8 mouse cellular contexts compared by ENCODE assay signal in genomic region chr17:33930280-33931158, GRCm38 (mm10). TPM values are rescaled to one million over a fixed set of nuclear protein-coding genes. Genes with fewer than 3 reads are reported as not detected.
DNase-seq lines count a peak whose midpoint lies in the region; ATAC-seq and TF ChIP-seq lines count a peak whose summit lies in the region.

No protein-coding gene starts in this region.

- no peaks in the 10 kb centered on the region for H3K36me3 ChIP-seq in testis, adult 2 months (ENCODE audit: control insufficient read depth, insufficient read depth, low read length)
- no peaks in the 10 kb centered on the region for H3K36me3 ChIP-seq in kidney, adult 2 months (ENCODE audit: control insufficient read depth, insufficient read depth, low read length)
- peaks cover 60% of the 10 kb centered on the region for H3K36me3 ChIP-seq in liver, embryonic 12.5 days
- H3K36me3 ChIP-seq in myocyte (ENCODE audit: control insufficient read depth, insufficient read depth), result no peaks in the 10 kb centered on the region

- peak overlapping the region; percentile 82 for H3K4me3 ChIP-seq in testis, adult 2 months (ENCODE audit: control insufficient read depth, low read depth, low read length)
- peak overlapping the region; percentile 83 for H3K4me3 ChIP-seq in kidney, adult 2 months (ENCODE audit: insufficient read depth, low read depth, low read length)
- H3K4me3 ChIP-seq in liver, embryonic 12.5 days, result peak overlapping the region; percentile 92
- H3K4me3 ChIP-seq in myocyte, result peak overlapping the region; percentile 82

- TF ChIP-seq CTCF in testis, adult 2 months (IDR thresholded peaks at IDR 0.05; ENCODE audit: control insufficient read depth, insufficient read depth, insufficient replicate concordance, low read depth, low read length), result no peak
- no peak for TF ChIP-seq CTCF in kidney, adult 2 months (conservative IDR thresholded peaks at IDR 0.05; ENCODE audit: insufficient read depth, insufficient read length, low read depth, low read length)

- peaks cover 16% of the 10 kb centered on the region for H3K79me2 ChIP-seq in myocyte (ENCODE audit: control insufficient read depth, insufficient read depth)

- ATAC-seq in liver, embryonic 12.5 days, result peak; percentile 19; the same call in 1 of the 2 replicates

- H3K27ac ChIP-seq in testis, adult 2 months (ENCODE audit: control insufficient read depth, insufficient read depth, low read depth, low read length), result no peak overlapping the region
- H3K27ac ChIP-seq in kidney, adult 2 months (ENCODE audit: insufficient read depth, low read depth, low read length), result peak overlapping the region; percentile 96
- H3K27ac ChIP-seq in liver, embryonic 12.5 days, result peak overlapping the region; percentile 96

- H3K9ac ChIP-seq in liver, embryonic 12.5 days, result peak overlapping the region; percentile 96

- TF ChIP-seq POLR2A in testis, adult 2 months (IDR thresholded peaks at IDR 0.05; ENCODE audit: control insufficient read depth, low read depth, low read length), result no peak
- no peak for TF ChIP-seq POLR2A in kidney, adult 2 months (IDR thresholded peaks at IDR 0.05; ENCODE audit: low read depth, low read length)
- TF ChIP-seq POLR2A in myocyte (IDR thresholded peaks at IDR 0.05; ENCODE audit: insufficient read length, low read depth), result no peak

- H3K27me3 ChIP-seq in testis, adult 2 months (ENCODE audit: control insufficient read depth, insufficient read depth, low read length), result no peaks in the 10 kb centered on the region
- no peaks in the 10 kb centered on the region for H3K27me3 ChIP-seq in kidney, adult 2 months (replicated peaks; ENCODE audit: control insufficient read depth, insufficient read depth, low read length)
- H3K27me3 ChIP-seq in liver, embryonic 12.5 days (replicated peaks), result no peaks in the 10 kb centered on the region
- no peaks in the 10 kb centered on the region for H3K27me3 ChIP-seq in myocyte (ENCODE audit: control insufficient read depth, insufficient read depth, insufficient read length)

- H3ac ChIP-seq in myocyte (ENCODE audit: control insufficient read depth, insufficient read length), result peak overlapping the region; percentile 26

- H3K4me1 ChIP-seq in testis, adult 2 months (ENCODE audit: control insufficient read depth, insufficient read depth, low read length), result peaks cover 10% of the 10 kb centered on the region
- H3K4me1 ChIP-seq in kidney, adult 2 months (ENCODE audit: control insufficient read depth, insufficient read depth, low read length), result no peaks in the 10 kb centered on the region
- peaks cover 57% of the 10 kb centered on the region for H3K4me1 ChIP-seq in liver, embryonic 12.5 days

- H3K4me2 ChIP-seq in liver, embryonic 12.5 days, result peak overlapping the region; percentile 100
- H3K4me2 ChIP-seq in myocyte (ENCODE audit: low read depth), result peak overlapping the region; percentile 91

- no peaks in the 10 kb centered on the region for H3K9me3 ChIP-seq in liver, embryonic 12.5 days (replicated peaks)

- WGBS in kidney, adult 2 months, result 2% methylated on average over 45 of the region's 45 CpGs
- WGBS in liver, embryonic 12.5 days (ENCODE audit: insufficient replicate concordance), result under 1% methylated on average over 45 of the region's 45 CpGs

- DNase-seq in testis, postnatal 14 days (ENCODE audit: low spot score), result no peak
- DNase-seq in cerebellum, postnatal 10 days, result peak; percentile 68
- peak; percentile 53 for DNase-seq in heart, adult 8-10 months (ENCODE audit: low spot score)
- DNase-seq in kidney, adult 2 months, result peak; percentile 85
- DNase-seq in thymus, postnatal 14 days, result peak; percentile 85

TF ChIP-seq in myocyte, 11 proteins besides CTCF, POLR2A, EP300 and RAD21:
- TF ChIP-seq CEBPB (IDR thresholded peaks at IDR 0.05; ENCODE audit: insufficient read depth, poor library complexity, severe bottlenecking), result no peak
- no peak for TF ChIP-seq E2F4 (IDR thresholded peaks at IDR 0.05; ENCODE audit: insufficient read depth)
- TF ChIP-seq USF1 (IDR thresholded peaks at IDR 0.05; ENCODE audit: low read depth), result no peak
- no peak for TF ChIP-seq REST (IDR thresholded peaks at IDR 0.05; ENCODE audit: insufficient read depth, insufficient read length)
- no peak for TF ChIP-seq MYOD1 (IDR thresholded peaks at IDR 0.05; ENCODE audit: control insufficient read depth in 1 of 3, insufficient read length in 2 of 3, low read depth in 2 of 3)
- no peak for TF ChIP-seq MYOG (IDR thresholded peaks at IDR 0.05; ENCODE audit: control insufficient read depth in 1 of 3, insufficient read depth in 1 of 3, insufficient read length in 2 of 3, low read depth in 2 of 3)
- no peak for TF ChIP-seq TCF12 (IDR thresholded peaks at IDR 0.05; ENCODE audit: insufficient read depth, poor library complexity, severe bottlenecking)
- no peak for TF ChIP-seq MAX (IDR thresholded peaks at IDR 0.05; ENCODE audit: low read depth)
- TF ChIP-seq POLR2AphosphoS2 (IDR thresholded peaks at IDR 0.05; ENCODE audit: insufficient read length, low read depth), result no peak
- no peak for TF ChIP-seq SRF (IDR thresholded peaks at IDR 0.05; ENCODE audit: control insufficient read depth, insufficient read length, low read depth)

RNA-seq across cellular contexts. Expression of gene Rgl2, which starts 1.2 kb away (rescaled TPM):
- polyA plus RNA-seq in testis, adult 2 months (2012; rRNA removed), result 83.4 and 93.0 TPM in 2 replicates
- 10 to 100 TPM; 29.8 to 35.1 (median 34.1) TPM for total RNA-seq in heart, adult 8-10 months (2022)
- polyA plus RNA-seq in kidney, adult 2 months (2012; rRNA removed), result 61.8 and 78.6 TPM in 2 replicates
- polyA plus RNA-seq in liver, embryonic 12.5 days (2016; fragmentation: Nextera tagmentation; extraction: Ambion mirVana), result 17.3 and 18.4 TPM in 2 replicates
- 20.1 TPM for polyA plus RNA-seq in myocyte (2012; fragmentation: generic; extraction: Trizol)

RNA-seq across cellular contexts. Expression of gene Pfdn6, which starts 9.6 kb away (rescaled TPM):
- 54.8 and 58.7 TPM in 2 replicates for polyA plus RNA-seq in testis, adult 2 months (2012; rRNA removed)
- total RNA-seq in heart, adult 8-10 months (2022), result 10 to 100 TPM; 62.7 to 82.9 (median 71.1) TPM
- polyA plus RNA-seq in kidney, adult 2 months (2012; rRNA removed), result 27.4 and 41.1 TPM in 2 replicates
- polyA plus RNA-seq in liver, embryonic 12.5 days (2016; fragmentation: Nextera tagmentation; extraction: Ambion mirVana), result 164 and 177 TPM in 2 replicates
- polyA plus RNA-seq in myocyte (2012; fragmentation: generic; extraction: Trizol), result 110 TPM

RNA-seq across cellular contexts. Expression of gene Wdr46, which starts 9.9 kb away (rescaled TPM):
- polyA plus RNA-seq in testis, adult 2 months (2012; rRNA removed), result 25.1 and 25.4 TPM in 2 replicates
- total RNA-seq in heart, adult 8-10 months (2022), result 10 to 100 TPM; 10.1 to 12.8 (median 11.6) TPM
- 15.3 and 16.0 TPM in 2 replicates for polyA plus RNA-seq in kidney, adult 2 months (2012; rRNA removed)
- polyA plus RNA-seq in liver, embryonic 12.5 days (2016; fragmentation: Nextera tagmentation; extraction: Ambion mirVana), result 49.4 and 52.7 TPM in 2 replicates
- 25.9 TPM for polyA plus RNA-seq in myocyte (2012; fragmentation: generic; extraction: Trizol)

RNA-seq across cellular contexts. Expression of gene Zbtb22, which starts 14.8 kb away (rescaled TPM):
- polyA plus RNA-seq in testis, adult 2 months (2012; rRNA removed), result 65.0 and 66.5 TPM in 2 replicates
- 10 to 100 TPM; 18.1 to 21.0 (median 19.3) TPM for total RNA-seq in heart, adult 8-10 months (2022)
- polyA plus RNA-seq in kidney, adult 2 months (2012; rRNA removed), result 31.6 and 54.0 TPM in 2 replicates
- polyA plus RNA-seq in liver, embryonic 12.5 days (2016; fragmentation: Nextera tagmentation; extraction: Ambion mirVana), result 13.6 and 14.8 TPM in 2 replicates
- polyA plus RNA-seq in myocyte (2012; fragmentation: generic; extraction: Trizol), result 31.6 TPM

RNA-seq across cellular contexts. Expression of gene Tapbp, which starts 14.8 kb away (rescaled TPM):
- 71.7 and 80.8 TPM in 2 replicates for polyA plus RNA-seq in testis, adult 2 months (2012; rRNA removed)
- 100 to 1,000 TPM in 2 of 4 experiments, 10 to 100 TPM in 2; 96.8 to 113 (median 105) TPM for total RNA-seq in heart, adult 8-10 months (2022)
- polyA plus RNA-seq in kidney, adult 2 months (2012; rRNA removed), result 106 and 112 TPM in 2 replicates
- polyA plus RNA-seq in liver, embryonic 12.5 days (2016; fragmentation: Nextera tagmentation; extraction: Ambion mirVana), result 29.4 and 30.1 TPM in 2 replicates
- polyA plus RNA-seq in myocyte (2012; fragmentation: generic; extraction: Trizol), result 50.6 TPM
